Mouse (Mus musculus) lung, embryonic 16.5 days (tissue): Measurements from ENCODE around the gene Olfr763. TPM values are rescaled to one million over a fixed set of nuclear protein-coding genes. Genes with fewer than 3 reads are reported as not detected.

Experiments
- ATAC-seq: fragments of 200-750 bp; cut with Nextera tagmentation; 2 replicates; pipeline ENCODE4 v1.8.0; 2017; ENCODE audit warnings: low read depth, mild to moderate bottlenecking, moderate library complexity
- H3K27ac ChIP-seq: fragments of 300-500 bp; sonication (generic); 2 replicates; pipeline ENCODE4 v1.5.1; 2014; ENCODE audit warnings: mild to moderate bottlenecking, control low read depth, low read length
- H3K27me3 ChIP-seq: fragments of 300-500 bp; sonication (generic); 2 replicates; pipeline ENCODE4 v1.6.1; 2014; ENCODE audit warnings: low read depth, low read length, mixed read lengths; ENCODE audit not compliant: control insufficient read depth, insufficient read depth
- H3K36me3 ChIP-seq: fragments of 300-500 bp; sonication (generic); 2 replicates; pipeline ENCODE4 v1.6.1; 2014; ENCODE audit warnings: low read length; ENCODE audit not compliant: control insufficient read depth, insufficient read depth
- H3K4me1 ChIP-seq: fragments of 300-500 bp; sonication (generic); replicated peaks from 2 replicates; pipeline ENCODE4 v1.6.1; 2014; ENCODE audit warnings: low read length, mixed read lengths; ENCODE audit not compliant: control insufficient read depth, insufficient read depth
- H3K4me2 ChIP-seq: fragments of 300-500 bp; sonication (generic); 2 replicates; pipeline ENCODE4 v1.6.1; 2014; ENCODE audit warnings: low read depth, low read length, control low read depth
- H3K4me3 ChIP-seq: fragments of 300-500 bp; sonication (generic); 2 replicates; pipeline ENCODE4 v1.5.1; 2014; ENCODE audit warnings: mild to moderate bottlenecking, low read length, control low read depth
- H3K9ac ChIP-seq: fragments of 300-500 bp; sonication (generic); 2 replicates; pipeline ENCODE4 v1.6.1; 2014; ENCODE audit warnings: low read length, control low read depth
- H3K9me3 ChIP-seq: fragments of 300-500 bp; sonication (generic); 2 replicates; pipeline ENCODE4 v1.6.1; 2016; ENCODE audit warnings: low read length; ENCODE audit not compliant: control insufficient read depth
- WGBS: fragments of 180-500 bp; shearing (Covaris S2); extraction: QIAGEN DNeasy Blood & Tissue Kit; methylation state at CpG from one replicate; pipeline ENCODE4 v1.1.7; 2014; 5-methylcytosine and 5-hydroxymethylcytosine counted together
- polyA plus RNA-seq: library from polyadenylated mRNA; unstranded; fragments of >200 nt; fragmentation: Nextera tagmentation; extraction: Ambion mirVana; gene quantifications from 2 replicates; pipeline ENCODE4 v1.2.1, GENCODE M21; 2015

Gene Olfr763
- not detected in 2 replicates for polyA plus RNA-seq

- 48% methylated on average over 2 of the region's 2 CpGs for WGBS
- no peak within 1 kb of the TSS for H3K4me3 ChIP-seq
- no peak for ATAC-seq
- peaks cover 2% of the 10 kb centered on the region; the same call in 1 of the 2 replicates for H3K9me3 ChIP-seq
- no peak within 1 kb of the TSS for H3K27ac ChIP-seq
- H3K4me2 ChIP-seq: no peak within 1 kb of the TSS
- H3K4me1 ChIP-seq: no peaks in the 10 kb centered on the region
- H3K27me3 ChIP-seq: no peaks in the 10 kb centered on the region
- H3K9ac ChIP-seq: no peak within 1 kb of the TSS
- H3K36me3 ChIP-seq: no peaks in the 10 kb centered on the region
These were observed at the start of gene Olfr763 for GRCm38 (mm10) chr10:129010288-129010841. TSS of gene Olfr763 (plus strand) at chr10:129010791.

- H3K27ac ChIP-seq: no peak overlapping the region
- no peaks in the 10 kb centered on the region for H3K9me3 ChIP-seq
- H3K4me3 ChIP-seq: no peak overlapping the region
- WGBS: 52% methylated on average over 2 of the region's 2 CpGs
- H3K9ac ChIP-seq: no peak overlapping the region
- H3K4me2 ChIP-seq: no peak overlapping the region
- peaks cover 4% of the 10 kb centered on the region for H3K4me1 ChIP-seq
- no peaks in the 10 kb centered on the region for H3K36me3 ChIP-seq
- no peak for ATAC-seq
- no peaks in the 10 kb centered on the region for H3K27me3 ChIP-seq
These were observed 45.6 kb upstream of the Olfr763 start for GRCm38 (mm10) chr10:128964961-128965360.

GRCm38 (mm10) chr10:128965871-128966270 is 44.7 kb upstream of the Olfr763 start:
- 62% methylated on average over 6 of the region's 6 CpGs for WGBS
- Histone ChIP-seq H3K27me3 (no peaks in the 10 kb centered on the region), H3K4me3 (no peak overlapping the region), H3K9me3 (no peaks in the 10 kb centered on the region), H3K36me3 (no peaks in the 10 kb centered on the region), H3K27ac (no peak overlapping the region), H3K4me1 (peaks cover 4% of the 10 kb centered on the region), H3K4me2 (no peak overlapping the region), H3K9ac (no peak overlapping the region)
- peak; percentile 74 for ATAC-seq

- H3K27ac ChIP-seq: peak overlapping the region; percentile 69
- H3K4me1 ChIP-seq: peaks cover 4% of the 10 kb centered on the region
- H3K36me3 ChIP-seq: no peaks in the 10 kb centered on the region
- H3K4me3 ChIP-seq: no peak overlapping the region
- no peak overlapping the region for H3K4me2 ChIP-seq
- H3K9ac ChIP-seq: 0 out of 2 replicates have a peak overlapping the region, but pooled peaks have one; percentile 24
- ATAC-seq: peak; percentile 92
- 5% methylated on average over 1 of the region's 1 CpGs for WGBS
- H3K27me3 ChIP-seq: no peaks in the 10 kb centered on the region
- no peaks in the 10 kb centered on the region for H3K9me3 ChIP-seq
These were observed 42.2 kb upstream of the Olfr763 start for GRCm38 (mm10) chr10:128968341-128968749.

- Histone ChIP-seq H3K9me3 (no peaks in the 10 kb centered on the region), H3K4me2 (no peak overlapping the region), H3K27ac (no peak overlapping the region), H3K9ac (no peak overlapping the region), H3K4me1 (peaks cover 4% of the 10 kb centered on the region), H3K27me3 (no peaks in the 10 kb centered on the region), H3K4me3 (no peak overlapping the region), H3K36me3 (no peaks in the 10 kb centered on the region)
- 49% methylated on average over 1 of the region's 1 CpGs for WGBS
- ATAC-seq: no peak
These were observed 39.8 kb upstream of the Olfr763 start for GRCm38 (mm10) chr10:128970740-128971250.

- H3K9me3 ChIP-seq: no peaks in the 10 kb centered on the region
- ATAC-seq: no peak
- H3K4me1 ChIP-seq: peaks cover 4% of the 10 kb centered on the region; the same call in 1 of the 2 replicates
- H3K27me3 ChIP-seq: no peaks in the 10 kb centered on the region
- no peaks in the 10 kb centered on the region for H3K36me3 ChIP-seq
- WGBS: 67% methylated on average over 4 of the region's 4 CpGs
- H3K9ac ChIP-seq: no peak overlapping the region
- no peak overlapping the region for H3K4me2 ChIP-seq
- no peak overlapping the region for H3K4me3 ChIP-seq
- no peak overlapping the region for H3K27ac ChIP-seq
These were observed 37.8 kb upstream of the Olfr763 start for GRCm38 (mm10) chr10:128972841-128973240.

GRCm38 (mm10) chr10:128976395-128976794 is 34.2 kb upstream of the Olfr763 start:
- Histone ChIP-seq H3K9me3 (no peaks in the 10 kb centered on the region), H3K4me2 (no peak overlapping the region), H3K27ac (no peak overlapping the region), H3K27me3 (no peaks in the 10 kb centered on the region), H3K4me3 (no peak overlapping the region), H3K4me1 (peaks cover 7% of the 10 kb centered on the region), H3K36me3 (no peaks in the 10 kb centered on the region), H3K9ac (no peak overlapping the region)
- WGBS: 48% methylated on average over 3 of the region's 3 CpGs
- no peak for ATAC-seq

GRCm38 (mm10) chr10:128977522-128978114 is 33.0 kb upstream of the Olfr763 start:
- peaks cover 7% of the 10 kb centered on the region for H3K4me1 ChIP-seq
- peak; percentile 61; the same call in 1 of the 2 replicates for ATAC-seq
- WGBS: 18% methylated on average over 9 of the region's 9 CpGs
- no peak overlapping the region for H3K9ac ChIP-seq
- H3K36me3 ChIP-seq: no peaks in the 10 kb centered on the region
- H3K27ac ChIP-seq: no peak overlapping the region
- no peaks in the 10 kb centered on the region for H3K27me3 ChIP-seq
- H3K9me3 ChIP-seq: no peaks in the 10 kb centered on the region
- H3K4me2 ChIP-seq: no peak overlapping the region
- H3K4me3 ChIP-seq: no peak overlapping the region

GRCm38 (mm10) chr10:128980644-128981365 is 29.8 kb upstream of the Olfr763 start:
- no peaks in the 10 kb centered on the region for H3K27me3 ChIP-seq
- no peaks in the 10 kb centered on the region for H3K36me3 ChIP-seq
- no peaks in the 10 kb centered on the region for H3K9me3 ChIP-seq
- peaks cover 7% of the 10 kb centered on the region for H3K4me1 ChIP-seq
- ATAC-seq: peak; percentile 85
- 36% methylated on average over 3 of the region's 3 CpGs for WGBS
- H3K27ac ChIP-seq: peak overlapping the region; percentile 53
- no peak overlapping the region for H3K9ac ChIP-seq
- H3K4me3 ChIP-seq: no peak overlapping the region
- no peak overlapping the region for H3K4me2 ChIP-seq
